Mouse (Mus musculus): Measurements from ENCODE around the gene Lhx3. TPM values are rescaled to one million over a fixed set of nuclear protein-coding genes. Genes with fewer than 3 reads are reported as not detected.

The Lhx3 gene
- polyA plus RNA-seq, 1 experiment from 2014 or later, result 3.3 TPM

- H3K27ac ChIP-seq (ENCODE audit: low read depth, low read length), result no peak overlapping the region
- WGBS, result 63% methylated on average over 3 of the region's 3 CpGs
- H3K36me3 ChIP-seq (ENCODE audit: control insufficient read depth, insufficient read depth, low read length), result peaks cover 27% of the 10 kb centered on the region
- ATAC-seq, result no peak
- H3K9me3 ChIP-seq (ENCODE audit: control insufficient read depth, low read length), result peaks cover 4% of the 10 kb centered on the region; the same call in 1 of the 2 replicates
- peaks cover 40% of the 10 kb centered on the region for H3K27me3 ChIP-seq (replicated peaks; ENCODE audit: control insufficient read depth, insufficient read depth, low read length)
- peaks cover 2% of the 10 kb centered on the region; the same call in 1 of the 2 replicates for H3K4me1 ChIP-seq (ENCODE audit: control insufficient read depth, insufficient read depth, low read depth, low read length)
- no peak overlapping the region for H3K4me3 ChIP-seq (ENCODE audit: low read length)
- no peak overlapping the region for H3K4me2 ChIP-seq (ENCODE audit: low read length)
- H3K9ac ChIP-seq (ENCODE audit: low read depth, low read length), result no peak overlapping the region
These were observed 1.5 kb upstream of the Lhx3 start for GRCm38 (mm10) chr2:26209566-26209965.

- Histone ChIP-seq H3K4me3 (ENCODE audit: low read length) (no peak overlapping the region), H3K9ac (ENCODE audit: low read depth, low read length) (no peak overlapping the region), H3K36me3 (ENCODE audit: control insufficient read depth, insufficient read depth, low read length) (peaks cover 24% of the 10 kb centered on the region), H3K4me1 (ENCODE audit: control insufficient read depth, insufficient read depth, low read depth, low read length) (peaks cover 8% of the 10 kb centered on the region), H3K9me3 (ENCODE audit: control insufficient read depth, low read length) (peaks cover 4% of the 10 kb centered on the region; the same call in 1 of the 2 replicates), H3K27ac (ENCODE audit: low read depth, low read length) (no peak overlapping the region), H3K4me2 (ENCODE audit: low read length) (no peak overlapping the region), H3K27me3 (replicated peaks; ENCODE audit: control insufficient read depth, insufficient read depth, low read length) (peaks cover 54% of the 10 kb centered on the region)
- WGBS, result 7% methylated on average over 9 of the region's 9 CpGs
- ATAC-seq, result no peak
These were observed 530 bp downstream of the Lhx3 start for GRCm38 (mm10) chr2:26207559-26207958.

DNA sequence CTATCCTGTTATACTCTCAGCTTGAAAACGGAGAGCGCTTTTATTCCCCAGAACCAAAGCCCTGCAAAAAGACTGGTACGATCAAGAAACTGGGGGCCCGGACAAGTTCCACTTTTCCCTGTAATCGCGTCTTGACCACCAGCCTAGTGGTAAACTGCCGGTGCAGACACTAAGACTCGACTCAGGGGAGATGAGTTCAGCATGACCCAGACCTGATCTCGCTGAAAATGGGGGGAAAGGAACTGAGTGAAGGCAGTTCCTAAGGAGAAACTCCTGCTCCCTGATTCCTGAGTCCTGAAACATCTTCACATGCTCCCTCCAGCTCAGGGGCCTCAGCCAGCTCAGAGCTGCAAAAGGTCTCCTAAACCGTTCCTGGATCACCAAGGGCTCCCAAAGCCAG lies 2.3 kb downstream of the Lhx3 start:
- H3K27ac ChIP-seq (ENCODE audit: low read depth, low read length), result no peak overlapping the region
- H3K27me3 ChIP-seq (replicated peaks; ENCODE audit: control insufficient read depth, insufficient read depth, low read length), result peaks cover 72% of the 10 kb centered on the region
- peaks cover 15% of the 10 kb centered on the region for H3K4me1 ChIP-seq (ENCODE audit: control insufficient read depth, insufficient read depth, low read depth, low read length)
- no peak for ATAC-seq
- no peaks in the 10 kb centered on the region for H3K9me3 ChIP-seq (ENCODE audit: control insufficient read depth, low read length)
- no peak overlapping the region for H3K4me3 ChIP-seq (ENCODE audit: low read length)
- no peak overlapping the region for H3K9ac ChIP-seq (ENCODE audit: low read depth, low read length)
- WGBS, result 9% methylated on average over 10 of the region's 10 CpGs
- H3K36me3 ChIP-seq (ENCODE audit: control insufficient read depth, insufficient read depth, low read length), result peaks cover 7% of the 10 kb centered on the region
- H3K4me2 ChIP-seq (ENCODE audit: low read length), result no peak overlapping the region

GRCm38 (mm10) chr2:26205126-26205525 lies 3.0 kb downstream of the Lhx3 start:
- no peak overlapping the region for H3K9ac ChIP-seq (ENCODE audit: low read depth, low read length)
- H3K36me3 ChIP-seq (ENCODE audit: control insufficient read depth, insufficient read depth, low read length), result peaks cover under 1% of the 10 kb centered on the region
- ATAC-seq, result no peak
- no peaks in the 10 kb centered on the region for H3K9me3 ChIP-seq (ENCODE audit: control insufficient read depth, low read length)
- no peak overlapping the region for H3K4me2 ChIP-seq (ENCODE audit: low read length)
- 3% methylated on average over 16 of the region's 16 CpGs for WGBS
- no peak overlapping the region for H3K4me3 ChIP-seq (ENCODE audit: low read length)
- H3K4me1 ChIP-seq (ENCODE audit: control insufficient read depth, insufficient read depth, low read depth, low read length), result peaks cover 15% of the 10 kb centered on the region
- peaks cover 78% of the 10 kb centered on the region for H3K27me3 ChIP-seq (replicated peaks; ENCODE audit: control insufficient read depth, insufficient read depth, low read length)
- no peak overlapping the region for H3K27ac ChIP-seq (ENCODE audit: low read depth, low read length)

DNA sequence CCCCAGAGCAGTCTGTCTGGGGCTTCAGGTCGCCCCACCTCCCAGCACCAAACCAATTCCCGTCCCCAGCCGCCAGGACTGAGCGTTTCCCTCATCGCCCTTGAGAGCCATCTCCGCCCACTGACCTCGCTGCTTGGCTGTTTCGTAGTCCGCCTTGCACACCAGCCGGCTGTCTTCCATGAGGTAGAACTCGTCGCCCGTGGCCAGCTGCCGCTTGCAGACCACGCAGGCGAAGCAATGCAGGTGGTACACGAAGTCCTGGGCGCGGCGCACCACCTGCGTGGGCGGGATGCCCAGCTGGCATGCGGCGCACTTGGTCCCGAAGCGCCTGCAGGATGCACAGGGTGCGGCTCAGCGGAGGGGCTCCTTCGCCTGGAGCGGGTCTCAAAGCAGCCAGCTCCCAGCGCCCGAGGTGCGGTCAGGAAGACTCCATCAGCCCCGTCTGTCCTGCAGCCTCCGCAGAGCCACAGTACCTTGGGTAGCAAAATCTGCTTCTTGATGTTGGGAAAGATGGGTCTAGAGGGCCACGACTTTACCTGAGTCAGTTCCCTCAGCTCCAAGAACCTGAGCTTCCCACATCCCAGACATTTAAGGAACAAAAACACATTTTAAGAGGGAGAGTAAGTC lies 5.1 kb downstream of the Lhx3 start:
- Histone ChIP-seq H3K36me3 (ENCODE audit: control insufficient read depth, insufficient read depth, low read length) (no peaks in the 10 kb centered on the region), H3K27ac (ENCODE audit: low read depth, low read length) (no peak overlapping the region), H3K27me3 (replicated peaks; ENCODE audit: control insufficient read depth, insufficient read depth, low read length) (peaks cover 92% of the 10 kb centered on the region), H3K4me3 (ENCODE audit: low read length) (peak overlapping the region; percentile 32), H3K4me2 (ENCODE audit: low read length) (peak overlapping the region; percentile 53; the same call in 1 of the 2 replicates), H3K9ac (ENCODE audit: low read depth, low read length) (no peak overlapping the region), H3K9me3 (ENCODE audit: control insufficient read depth, low read length) (no peaks in the 10 kb centered on the region), H3K4me1 (ENCODE audit: control insufficient read depth, insufficient read depth, low read depth, low read length) (peaks cover 21% of the 10 kb centered on the region)
- ATAC-seq, result no peak
- WGBS, result 2% methylated on average over 31 of the region's 36 CpGs

- under 1% methylated on average over 75 of the region's 77 CpGs for WGBS
- Histone ChIP-seq H3K4me3 (ENCODE audit: low read length) (peak overlapping the region; percentile 32), H3K4me2 (ENCODE audit: low read length) (peak overlapping the region; percentile 53), H3K36me3 (ENCODE audit: control insufficient read depth, insufficient read depth, low read length) (no peaks in the 10 kb centered on the region), H3K9ac (ENCODE audit: low read depth, low read length) (peak overlapping the region; percentile 9), H3K27ac (ENCODE audit: low read depth, low read length) (no peak overlapping the region), H3K27me3 (replicated peaks; ENCODE audit: control insufficient read depth, insufficient read depth, low read length) (peaks cover 92% of the 10 kb centered on the region), H3K9me3 (ENCODE audit: control insufficient read depth, low read length) (no peaks in the 10 kb centered on the region), H3K4me1 (ENCODE audit: control insufficient read depth, insufficient read depth, low read depth, low read length) (peaks cover 21% of the 10 kb centered on the region)
- no peak for ATAC-seq
These were observed 5.9 kb downstream of the Lhx3 start for GRCm38 (mm10) chr2:26201926-26202848.

- Histone ChIP-seq H3K27me3 (replicated peaks; ENCODE audit: control insufficient read depth, insufficient read depth, low read length) (peaks cover 62% of the 10 kb centered on the region), H3K4me1 (ENCODE audit: control insufficient read depth, insufficient read depth, low read depth, low read length) (peaks cover 18% of the 10 kb centered on the region), H3K4me3 (ENCODE audit: low read length) (no peak overlapping the region), H3K27ac (ENCODE audit: low read depth, low read length) (no peak overlapping the region), H3K9me3 (ENCODE audit: control insufficient read depth, low read length) (no peaks in the 10 kb centered on the region), H3K36me3 (ENCODE audit: control insufficient read depth, insufficient read depth, low read length) (no peaks in the 10 kb centered on the region), H3K9ac (ENCODE audit: low read depth, low read length) (no peak overlapping the region), H3K4me2 (ENCODE audit: low read length) (no peak overlapping the region)
- 3% methylated on average over 10 of the region's 10 CpGs for WGBS
- ATAC-seq, result no peak
These were observed 9.6 kb downstream of the Lhx3 start for GRCm38 (mm10) chr2:26198488-26198887.

- WGBS, result 38% methylated on average over 7 of the region's 7 CpGs
- H3K9ac ChIP-seq (ENCODE audit: low read depth, low read length), result no peak overlapping the region
- no peak overlapping the region for H3K27ac ChIP-seq (ENCODE audit: low read depth, low read length)
- H3K4me1 ChIP-seq (ENCODE audit: control insufficient read depth, insufficient read depth, low read depth, low read length), result peaks cover 6% of the 10 kb centered on the region
- no peak overlapping the region for H3K4me2 ChIP-seq (ENCODE audit: low read length)
- no peaks in the 10 kb centered on the region for H3K9me3 ChIP-seq (ENCODE audit: control insufficient read depth, low read length)
- ATAC-seq, result no peak
- no peaks in the 10 kb centered on the region for H3K36me3 ChIP-seq (ENCODE audit: control insufficient read depth, insufficient read depth, low read length)
- peaks cover 32% of the 10 kb centered on the region for H3K27me3 ChIP-seq (replicated peaks; ENCODE audit: control insufficient read depth, insufficient read depth, low read length)
- no peak overlapping the region for H3K4me3 ChIP-seq (ENCODE audit: low read length)
These were observed 13.3 kb downstream of the Lhx3 start for GRCm38 (mm10) chr2:26194552-26195339.
